Mouse (Mus musculus): ENCODE measurements around the gene Chst12. TPM values are rescaled to one million over a fixed set of nuclear protein-coding genes. Genes with fewer than 3 reads are reported as not detected.

The Chst12 gene
- polyA plus RNA-seq, 1 experiment from 2014 or later = 13.4 TPM

DNA sequence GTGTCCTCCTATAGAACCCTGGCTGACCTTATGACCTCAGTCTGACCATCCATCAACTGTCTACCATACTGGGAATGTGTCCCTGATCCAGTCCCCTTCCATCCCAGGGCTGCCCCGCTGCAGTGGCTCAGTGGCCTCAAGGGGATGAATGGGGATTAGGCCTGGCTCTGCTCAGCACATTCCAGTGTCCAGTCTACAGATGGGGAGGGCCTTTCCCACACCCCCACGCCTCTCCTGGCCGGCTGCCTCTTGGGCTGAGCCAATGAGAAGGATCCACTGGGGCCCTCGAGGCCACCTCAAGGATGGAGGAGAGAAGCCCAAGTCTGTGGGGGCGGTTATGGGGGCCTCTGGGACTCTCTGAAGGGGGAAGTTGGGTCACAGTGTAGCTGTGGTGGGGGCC is 60.1 kb downstream of the Chst12 start:
- no peak overlapping the region for H3K4me3 ChIP-seq (replicated peaks)
- H3K9ac ChIP-seq (replicated peaks) = 0 out of 2 replicates have a peak overlapping the region, but pooled peaks have one; percentile 2
- WGBS = 19% methylated on average over 4 of the region's 5 CpGs
- no peaks in the 10 kb centered on the region for H3K36me3 ChIP-seq
- H3K4me1 ChIP-seq (replicated peaks) = peaks cover 29% of the 10 kb centered on the region
- H3K27me3 ChIP-seq = 0 out of 2 replicates have a peak, but pooled peaks cover 3% of the 10 kb centered on the region
- no peak overlapping the region for H3K4me2 ChIP-seq (replicated peaks)
- peak; percentile 49 for ATAC-seq
- H3K27ac ChIP-seq = no peak overlapping the region
- no peaks in the 10 kb centered on the region for H3K9me3 ChIP-seq

DNA sequence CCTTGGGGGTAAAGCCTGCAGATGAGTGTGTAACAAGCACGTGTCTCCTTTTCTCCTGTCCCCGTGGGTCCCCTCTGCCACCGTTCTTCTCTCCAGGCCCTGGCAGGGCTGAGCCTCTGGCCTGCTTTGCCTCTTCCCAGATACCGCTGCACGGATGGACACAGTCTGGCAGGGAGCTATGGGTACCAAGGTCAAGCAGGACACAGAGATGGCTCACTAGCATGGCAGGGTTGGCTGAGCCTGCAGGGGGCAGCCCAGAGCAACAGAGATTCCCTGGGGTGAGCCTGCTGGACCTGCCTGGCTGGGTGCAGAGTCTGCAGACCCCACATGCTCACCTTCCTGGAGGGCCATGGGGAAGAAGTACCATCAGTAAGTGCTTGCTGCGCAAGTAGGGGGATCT is 60.5 kb downstream of the Chst12 start:
- peak; percentile 31 for ATAC-seq
- 41% methylated on average over 6 of the region's 6 CpGs for WGBS
- Histone ChIP-seq H3K4me1 (replicated peaks) (peaks cover 29% of the 10 kb centered on the region), H3K27me3 (0 out of 2 replicates have a peak, but pooled peaks cover 3% of the 10 kb centered on the region), H3K27ac (no peak overlapping the region), H3K4me2 (replicated peaks) (no peak overlapping the region), H3K36me3 (no peaks in the 10 kb centered on the region), H3K9me3 (no peaks in the 10 kb centered on the region), H3K9ac (replicated peaks) (0 out of 2 replicates have a peak overlapping the region, but pooled peaks have one; percentile 2), H3K4me3 (replicated peaks) (no peak overlapping the region)

- Histone ChIP-seq H3K9ac (replicated peaks) (no peak overlapping the region), H3K27ac (no peak overlapping the region), H3K27me3 (0 out of 2 replicates have a peak, but pooled peaks cover 3% of the 10 kb centered on the region), H3K4me3 (replicated peaks) (no peak overlapping the region), H3K9me3 (no peaks in the 10 kb centered on the region), H3K36me3 (no peaks in the 10 kb centered on the region), H3K4me1 (replicated peaks) (peaks cover 29% of the 10 kb centered on the region), H3K4me2 (replicated peaks) (no peak overlapping the region)
- no peak for ATAC-seq
- WGBS = 70% methylated on average over 4 of the region's 4 CpGs
Measured at GRCm38 (mm10) chr5:140566271-140566670, 60.9 kb downstream of the Chst12 start.

DNA sequence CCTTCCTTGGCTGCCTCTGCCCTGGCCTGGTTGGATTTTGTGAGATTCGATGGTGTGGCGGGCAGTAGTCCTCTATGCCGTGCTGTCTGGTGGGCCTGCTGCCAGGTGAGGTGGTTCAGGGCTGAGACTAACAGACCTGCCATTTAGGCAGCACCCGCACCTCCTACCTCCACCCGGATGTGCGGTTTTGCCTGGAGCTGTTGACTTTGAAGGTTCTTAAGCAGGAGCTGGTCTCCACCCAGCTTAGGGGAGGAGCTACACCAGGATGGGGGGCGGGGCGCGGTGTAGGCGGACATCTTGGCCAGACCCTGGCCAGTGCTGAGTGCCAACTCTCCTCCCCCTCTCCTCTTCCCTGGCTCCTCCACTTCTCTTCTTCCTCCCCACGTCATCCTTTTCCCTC is 62.0 kb downstream of the Chst12 start:
- no peak for ATAC-seq
- Histone ChIP-seq H3K27me3 (0 out of 2 replicates have a peak, but pooled peaks cover 3% of the 10 kb centered on the region), H3K27ac (no peak overlapping the region), H3K4me1 (replicated peaks) (peaks cover 29% of the 10 kb centered on the region), H3K4me3 (replicated peaks) (no peak overlapping the region), H3K36me3 (no peaks in the 10 kb centered on the region), H3K9ac (replicated peaks) (no peak overlapping the region), H3K4me2 (replicated peaks) (no peak overlapping the region), H3K9me3 (no peaks in the 10 kb centered on the region)
- 58% methylated on average over 11 of the region's 11 CpGs for WGBS

DNA sequence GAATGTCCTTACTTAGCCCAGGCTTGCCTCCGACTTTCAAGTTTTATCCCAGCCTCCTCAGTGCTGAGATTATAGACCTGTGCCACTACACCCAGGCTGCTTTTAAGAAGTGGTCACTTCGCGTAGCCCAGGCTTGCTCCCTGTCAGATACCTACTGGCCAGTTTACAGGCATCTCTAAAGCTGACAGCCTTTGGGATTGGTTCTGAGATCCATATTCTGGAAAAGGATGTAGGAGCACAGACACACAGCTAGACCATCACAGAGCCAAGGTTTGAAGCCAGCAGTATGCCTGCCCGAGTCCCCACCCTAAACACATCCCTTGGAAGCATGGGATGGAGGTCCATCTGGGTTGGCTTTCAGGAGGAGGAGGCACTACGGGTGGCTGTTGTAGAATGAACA is 62.4 kb downstream of the Chst12 start:
- Histone ChIP-seq H3K4me3 (replicated peaks) (no peak overlapping the region), H3K9me3 (no peaks in the 10 kb centered on the region), H3K4me2 (replicated peaks) (no peak overlapping the region), H3K27ac (no peak overlapping the region), H3K27me3 (0 out of 2 replicates have a peak, but pooled peaks cover 6% of the 10 kb centered on the region), H3K4me1 (replicated peaks) (peaks cover 29% of the 10 kb centered on the region), H3K9ac (replicated peaks) (no peak overlapping the region), H3K36me3 (no peaks in the 10 kb centered on the region)
- no peak for ATAC-seq
- 93% methylated on average over 5 of the region's 5 CpGs for WGBS

- no peak overlapping the region for H3K9ac ChIP-seq (replicated peaks)
- WGBS = 46% methylated on average over 10 of the region's 10 CpGs
- H3K27ac ChIP-seq = 0 out of 2 replicates have a peak overlapping the region, but pooled peaks have one; percentile 3
- H3K36me3 ChIP-seq = no peaks in the 10 kb centered on the region
- H3K9me3 ChIP-seq = no peaks in the 10 kb centered on the region
- 0 out of 2 replicates have a peak, but pooled peaks cover 6% of the 10 kb centered on the region for H3K27me3 ChIP-seq
- peaks cover 29% of the 10 kb centered on the region for H3K4me1 ChIP-seq (replicated peaks)
- no peak overlapping the region for H3K4me2 ChIP-seq (replicated peaks)
- 0 out of 2 replicates have a peak, but pooled peaks have one; percentile 18 for ATAC-seq
- H3K4me3 ChIP-seq (replicated peaks) = no peak overlapping the region
Measured at GRCm38 (mm10) chr5:140568321-140568970, 63.1 kb downstream of the Chst12 start.

DNA sequence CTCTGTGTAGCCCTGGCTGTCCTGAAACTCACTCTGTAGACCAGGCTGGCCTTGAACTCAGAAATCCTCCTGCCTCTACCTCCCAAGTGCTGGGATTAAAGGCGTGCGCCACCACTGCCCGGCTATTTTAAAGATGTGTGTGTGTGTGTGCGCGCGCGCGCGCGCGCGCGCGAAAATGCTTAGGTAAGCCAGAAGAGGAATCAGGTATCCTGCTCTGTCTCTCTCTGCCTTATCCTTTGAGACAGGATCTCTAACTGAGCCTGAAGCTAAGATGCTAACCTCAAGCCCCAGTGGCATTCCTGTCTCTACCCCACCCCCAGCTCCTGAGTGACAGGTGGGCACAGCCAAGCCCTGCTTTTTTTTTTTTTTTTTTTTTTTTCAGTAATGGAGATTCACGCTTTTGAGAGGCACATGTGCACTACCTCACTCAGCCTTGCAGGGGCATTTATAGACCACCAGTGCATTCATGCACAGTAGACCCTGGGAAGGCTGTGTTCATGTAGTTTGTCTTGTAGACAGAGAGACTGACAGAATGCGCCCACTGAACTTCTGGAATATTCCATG is 63.8 kb downstream of the Chst12 start:
- H3K9ac ChIP-seq (replicated peaks) = no peak overlapping the region
- no peaks in the 10 kb centered on the region for H3K9me3 ChIP-seq
- 0 out of 2 replicates have a peak, but pooled peaks cover 6% of the 10 kb centered on the region for H3K27me3 ChIP-seq
- WGBS = 85% methylated on average over 16 of the region's 16 CpGs
- peaks cover 29% of the 10 kb centered on the region for H3K4me1 ChIP-seq (replicated peaks)
- no peaks in the 10 kb centered on the region for H3K36me3 ChIP-seq
- H3K4me2 ChIP-seq (replicated peaks) = no peak overlapping the region
- 0 out of 2 replicates have a peak, but pooled peaks have one; percentile 15 for ATAC-seq
- no peak overlapping the region for H3K27ac ChIP-seq
- no peak overlapping the region for H3K4me3 ChIP-seq (replicated peaks)

- Histone ChIP-seq H3K9me3 (no peaks in the 10 kb centered on the region), H3K4me3 (replicated peaks) (no peak overlapping the region), H3K27me3 (0 out of 2 replicates have a peak, but pooled peaks cover 6% of the 10 kb centered on the region), H3K36me3 (no peaks in the 10 kb centered on the region), H3K4me1 (replicated peaks) (peaks cover 23% of the 10 kb centered on the region), H3K4me2 (replicated peaks) (no peak overlapping the region), H3K27ac (no peak overlapping the region), H3K9ac (replicated peaks) (no peak overlapping the region)
- no peak for ATAC-seq
- WGBS = 90% methylated on average over 13 of the region's 13 CpGs
Measured at GRCm38 (mm10) chr5:140570223-140570870, 65.0 kb downstream of the Chst12 start.

- 67% methylated on average over 4 of the region's 4 CpGs for WGBS
- Histone ChIP-seq H3K9me3 (no peaks in the 10 kb centered on the region), H3K4me1 (replicated peaks) (peaks cover 14% of the 10 kb centered on the region), H3K27me3 (0 out of 2 replicates have a peak, but pooled peaks cover 6% of the 10 kb centered on the region), H3K27ac (no peak overlapping the region), H3K4me2 (replicated peaks) (no peak overlapping the region), H3K36me3 (no peaks in the 10 kb centered on the region), H3K9ac (replicated peaks) (no peak overlapping the region), H3K4me3 (replicated peaks) (no peak overlapping the region)
- ATAC-seq = no peak
Measured at GRCm38 (mm10) chr5:140571201-140571600, 65.9 kb downstream of the Chst12 start.

GRCm38 (mm10) chr5:140571673-140572072 is 66.3 kb downstream of the Chst12 start:
- no peak for ATAC-seq
- H3K4me2 ChIP-seq (replicated peaks) = no peak overlapping the region
- H3K27me3 ChIP-seq = 0 out of 2 replicates have a peak, but pooled peaks cover 6% of the 10 kb centered on the region
- H3K9ac ChIP-seq (replicated peaks) = no peak overlapping the region
- H3K4me1 ChIP-seq (replicated peaks) = peaks cover 11% of the 10 kb centered on the region
- no peak overlapping the region for H3K27ac ChIP-seq
- WGBS = 66% methylated on average over 10 of the region's 10 CpGs
- no peak overlapping the region for H3K4me3 ChIP-seq (replicated peaks)
- H3K36me3 ChIP-seq = no peaks in the 10 kb centered on the region
- no peaks in the 10 kb centered on the region for H3K9me3 ChIP-seq

- H3K4me2 ChIP-seq (replicated peaks) = no peak overlapping the region
- no peak overlapping the region for H3K4me3 ChIP-seq (replicated peaks)
- H3K36me3 ChIP-seq = no peaks in the 10 kb centered on the region
- H3K27me3 ChIP-seq = 0 out of 2 replicates have a peak, but pooled peaks cover 6% of the 10 kb centered on the region
- WGBS = 90% methylated on average over 6 of the region's 6 CpGs
- peaks cover 9% of the 10 kb centered on the region for H3K4me1 ChIP-seq (replicated peaks)
- no peaks in the 10 kb centered on the region for H3K9me3 ChIP-seq
- no peak overlapping the region for H3K27ac ChIP-seq
- no peak overlapping the region for H3K9ac ChIP-seq (replicated peaks)
- ATAC-seq = no peak
Measured at GRCm38 (mm10) chr5:140572611-140573010, 67.3 kb downstream of the Chst12 start.

All from midbrain, embryonic 13.5 days (tissue).